Mouse (Mus musculus) lung, postnatal 14 days (tissue): ENCODE data around the gene Chrne.

Experiments used
- DNase-seq: peaks from one replicate; pipeline ENCODE4 v3.0.0; 2021

Gene Chrne

GRCm38 (mm10) chr11:70623053-70623742 is 4.2 kb upstream of the Chrne start:
- DNase-seq: no peak

GRCm38 (mm10) chr11:70621972-70622814 is 3.2 kb upstream of the Chrne start:
- DNase-seq: no peak

- DNase-seq: no peak
These were observed 3.4 kb downstream of the Chrne start, which contains the start of gene 4930544D05Rik for GRCm38 (mm10) chr11:70615516-70616093. TSS of gene 4930544D05Rik (plus strand) at chr11:70615848.

- DNase-seq: peak; percentile 71
These were observed 3.9 kb downstream of the Chrne start for GRCm38 (mm10) chr11:70615074-70615473.

- DNase-seq: no peak
These were observed 6.5 kb downstream of the Chrne start for GRCm38 (mm10) chr11:70612505-70612904.

GRCm38 (mm10) chr11:70610752-70611151 is 8.3 kb downstream of the Chrne start:
- no peak for DNase-seq

GRCm38 (mm10) chr11:70608381-70609066 is 10.5 kb downstream of the Chrne start:
- peak; percentile 40 for DNase-seq

GRCm38 (mm10) chr11:70607611-70608010 is 11.4 kb downstream of the Chrne start:
- no peak for DNase-seq

GRCm38 (mm10) chr11:70606717-70607116 is 12.3 kb downstream of the Chrne start:
- no peak for DNase-seq

GRCm38 (mm10) chr11:70605024-70605566 is 13.9 kb downstream of the Chrne start:
- peak; percentile 85 for DNase-seq

GRCm38 (mm10) chr11:70598451-70598953 is 20.5 kb downstream of the Chrne start:
- no peak for DNase-seq

GRCm38 (mm10) chr11:70597301-70597700 is 21.7 kb downstream of the Chrne start:
- DNase-seq: no peak

- DNase-seq: no peak
These were observed 22.9 kb downstream of the Chrne start for GRCm38 (mm10) chr11:70596094-70596493.

- no peak for DNase-seq
These were observed 23.4 kb downstream of the Chrne start for GRCm38 (mm10) chr11:70595638-70596037.

GRCm38 (mm10) chr11:70594253-70594989 is 24.6 kb downstream of the Chrne start:
- DNase-seq: peak; percentile 57

GRCm38 (mm10) chr11:70591733-70592132 is 27.3 kb downstream of the Chrne start:
- no peak for DNase-seq

GRCm38 (mm10) chr11:70586954-70587353 is 32.1 kb downstream of the Chrne start:
- no peak for DNase-seq

- no peak for DNase-seq
These were observed 32.8 kb downstream of the Chrne start for GRCm38 (mm10) chr11:70586261-70586660.

- peak; percentile 71 for DNase-seq
These were observed 33.6 kb downstream of the Chrne start for GRCm38 (mm10) chr11:70585457-70585856.

GRCm38 (mm10) chr11:70583775-70584174 is 35.2 kb downstream of the Chrne start:
- no peak for DNase-seq

- no peak for DNase-seq
These were observed 35.8 kb downstream of the Chrne start for GRCm38 (mm10) chr11:70583022-70583714.
